Mouse (Mus musculus) forebrain, embryonic 11.5 days (tissue): Measurements from ENCODE around the gene Ddx49. TPM values are rescaled to one million over a fixed set of nuclear protein-coding genes. Genes with fewer than 3 reads are reported as not detected.

ENCODE experiments used
- ATAC-seq: fragments of 200-750 bp; cut with Nextera tagmentation; replicated peaks from 2 replicates; pipeline ENCODE4 v1.8.0; 2017; ENCODE audit warnings: moderate TSS enrichment; ENCODE audit not compliant: low FRiP score
- DNase-seq: peaks from one replicate; pipeline ENCODE4 v3.0.0-alpha.2; 2017; ENCODE audit warnings: low spot score
- H3K27ac ChIP-seq: fragments of 300-500 bp; sonication (generic); 2 replicates; pipeline ENCODE4 v1.5.1; 2014; ENCODE audit warnings: low read depth, low read length
- H3K27me3 ChIP-seq: fragments of 300-500 bp; sonication (generic); 2 replicates; pipeline ENCODE4 v1.6.1; 2014; ENCODE audit warnings: mild to moderate bottlenecking, low read length, mixed read lengths; ENCODE audit not compliant: control insufficient read depth, insufficient read depth
- H3K36me3 ChIP-seq: fragments of 300-500 bp; sonication (generic); 2 replicates; pipeline ENCODE4 v1.6.1; 2014; ENCODE audit warnings: mild to moderate bottlenecking, low read length, moderate library complexity, mixed read lengths; ENCODE audit not compliant: control insufficient read depth, insufficient read depth
- H3K4me1 ChIP-seq: fragments of 300-500 bp; sonication (generic); replicated peaks from 2 replicates; pipeline ENCODE4 v1.6.1; 2014; ENCODE audit warnings: low read length, mixed read lengths; ENCODE audit not compliant: control insufficient read depth, insufficient read depth
- H3K4me2 ChIP-seq: fragments of 300-500 bp; sonication (generic); 2 replicates; pipeline ENCODE4 v1.6.1; 2014; ENCODE audit warnings: low read depth, mild to moderate bottlenecking, low read length, moderate library complexity, mixed read lengths; ENCODE audit not compliant: severe bottlenecking
- H3K4me3 ChIP-seq: fragments of 300-500 bp; sonication (generic); 2 replicates; pipeline ENCODE4 v1.5.1; 2014; ENCODE audit warnings: low read depth, low read length
- H3K9ac ChIP-seq: fragments of 300-500 bp; sonication (generic); 2 replicates; pipeline ENCODE4 v1.6.1; 2014; ENCODE audit warnings: low read length
- H3K9me3 ChIP-seq: fragments of 300-500 bp; sonication (generic); 2 replicates; pipeline ENCODE4 v1.6.1; 2016; ENCODE audit warnings: low read length, mixed read lengths; ENCODE audit not compliant: control insufficient read depth
- WGBS: fragments of 180-500 bp; shearing (Covaris S2); extraction: QIAGEN DNeasy Blood & Tissue Kit; methylation state at CpG from one replicate; pipeline ENCODE4 v1.1.7; 2014; 5-methylcytosine and 5-hydroxymethylcytosine counted together
- polyA plus RNA-seq: library from polyadenylated mRNA; unstranded; fragments of >200 nt; fragmentation: Nextera tagmentation; extraction: Ambion mirVana; gene quantifications from 2 replicates; pipeline ENCODE4 v1.2.1, GENCODE M21; 2014

Ddx49 gene
- 54.4 and 61.5 TPM in 2 replicates for polyA plus RNA-seq

- under 1% methylated on average over 40 of the region's 40 CpGs for WGBS
These were observed at the start of gene Ddx49, which contains the start of gene Cope for GRCm38 (mm10) chr8:70302358-70302890. TSS of gene Ddx49 (minus strand) at chr8:70302489. TSS of gene Cope (plus strand) at chr8:70302518.

GRCm38 (mm10) chr8:70352000-70352384 is 49.7 kb upstream of the Ddx49 start:
- peaks cover 22% of the 10 kb centered on the region for H3K4me1 ChIP-seq
- no peaks in the 10 kb centered on the region for H3K9me3 ChIP-seq
- H3K4me2 ChIP-seq, result peak overlapping the region; percentile 99
- ATAC-seq, result no peak
- DNase-seq, result no peak
- peak overlapping the region; percentile 96 for H3K9ac ChIP-seq
- H3K4me3 ChIP-seq, result peak overlapping the region; percentile 99
- no peaks in the 10 kb centered on the region for H3K27me3 ChIP-seq
- no peak overlapping the region for H3K27ac ChIP-seq
- H3K36me3 ChIP-seq, result no peaks in the 10 kb centered on the region; the same call in 1 of the 2 replicates
- 40% methylated on average over 3 of the region's 3 CpGs for WGBS

More at GRCm38 (mm10) chr8:70302358-70302890, at the start of gene Ddx49, which contains the start of gene Cope:
- H3K9me3 ChIP-seq, result no peaks in the 10 kb centered on the region
- H3K27me3 ChIP-seq, result no peaks in the 10 kb centered on the region
- no peaks in the 10 kb centered on the region; the same call in 1 of the 2 replicates for H3K36me3 ChIP-seq
- H3K4me3 ChIP-seq, result peak within 1 kb of the TSS; percentile 90
- peak within 1 kb of the TSS; percentile 80 for H3K9ac ChIP-seq
- peak; percentile 93 for ATAC-seq
- DNase-seq, result peak; percentile 95
- H3K4me2 ChIP-seq, result peak within 1 kb of the TSS; percentile 90
- peaks cover 8% of the 10 kb centered on the region; the same call in 1 of the 2 replicates for H3K4me1 ChIP-seq
- no peak within 1 kb of the TSS for H3K27ac ChIP-seq

GRCm38 (mm10) chr8:70351035-70351999 is 49.0 kb upstream of the Ddx49 start:
- Histone ChIP-seq H3K4me2 (peak overlapping the region; percentile 99), H3K9me3 (no peaks in the 10 kb centered on the region), H3K9ac (peak overlapping the region; percentile 96), H3K4me1 (peaks cover 22% of the 10 kb centered on the region), H3K4me3 (peak overlapping the region; percentile 99), H3K27ac (no peak overlapping the region), H3K27me3 (no peaks in the 10 kb centered on the region), H3K36me3 (no peaks in the 10 kb centered on the region; the same call in 1 of the 2 replicates)
- WGBS, result 61% methylated on average over 15 of the region's 15 CpGs
- DNase-seq (no peak), ATAC-seq (no peak)

- Histone ChIP-seq H3K27me3 (no peaks in the 10 kb centered on the region), H3K9me3 (no peaks in the 10 kb centered on the region), H3K27ac (no peak overlapping the region), H3K4me1 (peaks cover 19% of the 10 kb centered on the region), H3K4me2 (no peak overlapping the region), H3K9ac (no peak overlapping the region), H3K4me3 (no peak overlapping the region), H3K36me3 (no peaks in the 10 kb centered on the region; the same call in 1 of the 2 replicates)
- ATAC-seq, result no peak
- 76% methylated on average over 1 of the region's 1 CpGs for WGBS
- no peak for DNase-seq
These were observed 45.7 kb upstream of the Ddx49 start for GRCm38 (mm10) chr8:70347860-70348420.

GRCm38 (mm10) chr8:70347443-70347842 is 45.2 kb upstream of the Ddx49 start:
- no peak overlapping the region for H3K4me2 ChIP-seq
- 92% methylated on average over 4 of the region's 4 CpGs for WGBS
- no peaks in the 10 kb centered on the region for H3K27me3 ChIP-seq
- H3K9ac ChIP-seq, result no peak overlapping the region
- no peak overlapping the region for H3K27ac ChIP-seq
- H3K4me1 ChIP-seq, result peaks cover 19% of the 10 kb centered on the region
- H3K36me3 ChIP-seq, result no peaks in the 10 kb centered on the region; the same call in 1 of the 2 replicates
- H3K4me3 ChIP-seq, result no peak overlapping the region
- H3K9me3 ChIP-seq, result no peaks in the 10 kb centered on the region
- DNase-seq, result no peak
- ATAC-seq, result no peak

GRCm38 (mm10) chr8:70344279-70344678 is 42.0 kb upstream of the Ddx49 start:
- H3K36me3 ChIP-seq, result peaks cover 13% of the 10 kb centered on the region
- H3K27ac ChIP-seq, result no peak overlapping the region
- no peaks in the 10 kb centered on the region for H3K9me3 ChIP-seq
- H3K27me3 ChIP-seq, result no peaks in the 10 kb centered on the region
- DNase-seq (no peak), ATAC-seq (no peak)
- no peak overlapping the region for H3K9ac ChIP-seq
- H3K4me3 ChIP-seq, result no peak overlapping the region
- no peak overlapping the region for H3K4me2 ChIP-seq
- WGBS, result 90% methylated on average over 2 of the region's 2 CpGs
- 0 out of 2 replicates have a peak, but pooled peaks cover 2% of the 10 kb centered on the region for H3K4me1 ChIP-seq

GRCm38 (mm10) chr8:70343696-70344095 is 41.4 kb upstream of the Ddx49 start:
- 68% methylated on average over 6 of the region's 6 CpGs for WGBS
- H3K9ac ChIP-seq, result no peak overlapping the region
- H3K4me3 ChIP-seq, result no peak overlapping the region
- no peak for DNase-seq
- no peak for ATAC-seq
- H3K36me3 ChIP-seq, result peaks cover 15% of the 10 kb centered on the region
- no peaks in the 10 kb centered on the region for H3K27me3 ChIP-seq
- 0 out of 2 replicates have a peak, but pooled peaks cover under 1% of the 10 kb centered on the region for H3K4me1 ChIP-seq
- H3K9me3 ChIP-seq, result no peaks in the 10 kb centered on the region
- no peak overlapping the region for H3K27ac ChIP-seq
- no peak overlapping the region for H3K4me2 ChIP-seq

GRCm38 (mm10) chr8:70343076-70343475 is 40.8 kb upstream of the Ddx49 start:
- no peaks in the 10 kb centered on the region for H3K4me1 ChIP-seq
- H3K4me3 ChIP-seq, result no peak overlapping the region
- H3K27ac ChIP-seq, result no peak overlapping the region
- H3K27me3 ChIP-seq, result no peaks in the 10 kb centered on the region
- WGBS, result 79% methylated on average over 7 of the region's 7 CpGs
- no peaks in the 10 kb centered on the region for H3K9me3 ChIP-seq
- H3K9ac ChIP-seq, result no peak overlapping the region
- peaks cover 19% of the 10 kb centered on the region for H3K36me3 ChIP-seq
- ATAC-seq, result no peak
- H3K4me2 ChIP-seq, result no peak overlapping the region
- DNase-seq, result no peak
